Mouse (Mus musculus) embryonic facial prominence, embryonic 14.5 days (tissue): ENCODE results near the gene Tubb2b. TPM values are rescaled to one million over a fixed set of nuclear protein-coding genes. Genes with fewer than 3 reads are reported as not detected.
A peak's percentile ranks its signal among the peaks of the same experiment; 100 is the strongest.

Source experiments
- ATAC-seq: fragments of 200-750 bp; cut with Nextera tagmentation; 2 replicates; pipeline ENCODE4 v1.8.0; 2017; ENCODE audit warnings: low read depth, moderate number of reproducible peaks, moderate TSS enrichment
- DNase-seq: peaks from one replicate; pipeline ENCODE4 v3.0.0-alpha.2; 2015; ENCODE audit warnings: low spot score
- H3K27ac ChIP-seq: fragments of 300-500 bp; sonication (generic); replicated peaks from 2 replicates; pipeline ENCODE4 v1.5.1; 2014; ENCODE audit warnings: low read depth, mild to moderate bottlenecking, low read length, moderate library complexity
- H3K27me3 ChIP-seq: fragments of 300-500 bp; sonication (generic); replicated peaks from 2 replicates; pipeline ENCODE4 v1.6.1; 2014; ENCODE audit warnings: low read length; ENCODE audit not compliant: control insufficient read depth, insufficient read depth
- H3K36me3 ChIP-seq: fragments of 300-500 bp; sonication (generic); 2 replicates; pipeline ENCODE4 v1.6.1; 2014; ENCODE audit warnings: low read length, mixed read lengths; ENCODE audit not compliant: control insufficient read depth, insufficient read depth
- H3K4me1 ChIP-seq: fragments of 300-500 bp; sonication (generic); 2 replicates; pipeline ENCODE4 v1.6.1; 2014; ENCODE audit warnings: antibody characterized with exemption, low read length; ENCODE audit not compliant: control insufficient read depth, insufficient read depth
- H3K4me2 ChIP-seq: fragments of 300-500 bp; sonication (generic); 2 replicates; pipeline ENCODE4 v1.6.1; 2014; ENCODE audit warnings: low read depth, mild to moderate bottlenecking, low read length, moderate library complexity, mixed read lengths
- H3K4me3 ChIP-seq: fragments of 300-500 bp; sonication (generic); 2 replicates; pipeline ENCODE4 v1.5.1; 2014; ENCODE audit warnings: low read depth, mild to moderate bottlenecking, low read length
- H3K9ac ChIP-seq: fragments of 300-500 bp; sonication (generic); 2 replicates; pipeline ENCODE4 v1.6.1; 2014; ENCODE audit warnings: low read depth, mild to moderate bottlenecking, low read length, moderate library complexity, mixed read lengths
- H3K9me3 ChIP-seq: fragments of 300-500 bp; sonication (generic); 2 replicates; pipeline ENCODE4 v1.6.1; 2016; ENCODE audit warnings: low read length; ENCODE audit not compliant: control insufficient read depth
- WGBS: fragments of 180-500 bp; shearing (Covaris S2); extraction: QIAGEN DNeasy Blood & Tissue Kit; methylation state at CpG from one replicate; pipeline ENCODE4 v1.1.7; 2014; 5-methylcytosine and 5-hydroxymethylcytosine counted together
- polyA plus RNA-seq: library from polyadenylated mRNA; unstranded; fragments of >200 nt; fragmentation: Nextera tagmentation; extraction: Ambion mirVana; gene quantifications from 2 replicates; pipeline ENCODE4 v1.2.1, GENCODE M21; 2014

The Tubb2b gene
- polyA plus RNA-seq, 1 experiment from 2014 or later, result 52.1 TPM

GRCm38 (mm10) chr13:34078500-34079280, 51.6 kb downstream of the Tubb2b start:
- Histone ChIP-seq H3K9me3 (no peaks in the 10 kb centered on the region), H3K27me3 (no peaks in the 10 kb centered on the region), H3K4me3 (peak overlapping the region; percentile 80), H3K27ac (peak overlapping the region; percentile 63; the same call in 1 of the 2 replicates), H3K36me3 (peaks cover 9% of the 10 kb centered on the region; the same call in 1 of the 2 replicates), H3K9ac (peak overlapping the region; percentile 86; the same call in 1 of the 2 replicates), H3K4me1 (peaks cover 16% of the 10 kb centered on the region), H3K4me2 (peak overlapping the region; percentile 92)
- ATAC-seq (no peak; the same call in 1 of the 2 replicates), DNase-seq (no peak)
- WGBS, result 35% methylated on average over 16 of the region's 16 CpGs

- DNase-seq (peak; percentile 92), ATAC-seq (peak; percentile 93)
- peak within 1 kb of the TSS; percentile 86 for H3K9ac ChIP-seq
- no peaks in the 10 kb centered on the region for H3K27me3 ChIP-seq
- WGBS, result 2% methylated on average over 31 of the region's 45 CpGs
- peak within 1 kb of the TSS; percentile 92 for H3K4me2 ChIP-seq
- no peaks in the 10 kb centered on the region for H3K9me3 ChIP-seq
- H3K36me3 ChIP-seq, result peaks cover 12% of the 10 kb centered on the region; the same call in 1 of the 2 replicates
- H3K4me3 ChIP-seq, result peak within 1 kb of the TSS; percentile 80
- H3K27ac ChIP-seq, result peak within 1 kb of the TSS; percentile 68; the same call in 1 of the 2 replicates
- H3K4me1 ChIP-seq, result peaks cover 16% of the 10 kb centered on the region
Observed at GRCm38 (mm10) chr13:34077492-34078271, 52.6 kb downstream of the Tubb2b start, which contains the start of gene Tubb2a. TSS of gene Tubb2a (minus strand) at chr13:34078007.

Other genes starting within 250 kb of the Tubb2b start
- 0.38 and 0.41 TPM in 2 replicates for gene Serpinb6c, start 224.8 kb downstream of the Tubb2b start, polyA plus RNA-seq
- gene Nqo2, start 165.8 kb downstream of the Tubb2b start, polyA plus RNA-seq, result 20.0 and 22.0 TPM in 2 replicates
- 18.1 and 18.8 TPM in 2 replicates for gene Ripk1, start 128.1 kb downstream of the Tubb2b start, polyA plus RNA-seq
- gene Serpinb6a, start 127.7 kb downstream of the Tubb2b start, polyA plus RNA-seq, result 83.5 and 86.4 TPM in 2 replicates
- 47.2 and 52.6 TPM in 2 replicates for gene Bphl, start 92.9 kb downstream of the Tubb2b start, polyA plus RNA-seq
- 268 and 303 TPM in 2 replicates for gene Tubb2a, start 52.5 kb downstream of the Tubb2b start, polyA plus RNA-seq
- 76.0 and 76.5 TPM in 2 replicates for gene Psmg4, start 32.5 kb upstream of the Tubb2b start, polyA plus RNA-seq
- gene Slc22a23, start 214.7 kb upstream of the Tubb2b start, polyA plus RNA-seq, result 6.0 and 7.4 TPM in 2 replicates